Mouse (Mus musculus) cerebral cortex, adult 2 months (tissue): ENCODE data around the gene Vmn1r67.

Experiments used
- WGBS: fragments of 180-500 bp; shearing (Covaris S2); methylation state at CpG from one replicate; pipeline ENCODE4 v1.1.7; 2018; 5-methylcytosine and 5-hydroxymethylcytosine counted together

Vmn1r67 gene

DNA sequence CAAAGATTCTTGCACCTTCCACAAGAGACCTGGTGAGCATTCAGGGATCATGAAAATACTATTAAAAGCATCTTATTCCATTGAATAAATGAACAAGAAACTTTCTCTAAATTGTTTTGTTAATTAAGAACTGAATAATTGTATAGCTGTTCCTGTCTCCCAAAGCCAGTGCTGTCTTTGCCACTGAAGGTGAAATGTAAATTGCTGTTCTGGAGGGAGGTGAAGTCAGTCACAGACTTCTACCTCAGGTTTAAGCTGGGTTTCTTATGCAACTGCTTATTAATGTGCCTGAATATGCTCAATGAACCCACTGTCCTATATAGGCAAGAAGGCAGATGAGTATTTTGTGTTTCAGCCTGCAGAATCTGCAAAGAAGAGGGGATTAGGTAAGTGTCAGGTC, at the start of gene Vmn1r67:
Gene Vmn1r67, plus strand, starts transcription at position 301 of the 400 bp plus-strand sequence.

DNA sequence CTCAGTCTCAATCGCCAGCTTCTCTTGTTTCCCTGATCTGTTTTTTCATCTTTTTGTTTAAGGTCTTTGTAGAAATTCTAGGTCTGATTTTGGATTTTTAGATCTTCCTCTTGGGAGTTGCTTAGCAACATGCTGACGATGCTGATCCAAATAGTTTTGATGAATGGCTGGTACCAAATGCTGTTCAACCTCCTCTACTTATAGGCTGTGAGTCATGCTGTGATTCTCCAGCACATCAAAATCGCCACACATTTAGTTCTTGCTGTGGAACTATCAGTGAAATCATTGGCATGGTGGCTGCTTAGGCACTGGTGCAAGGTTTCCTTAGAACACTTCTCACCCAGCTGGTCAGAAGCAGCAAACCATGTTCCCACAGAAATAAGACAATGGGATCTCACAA, 15.0 kb downstream of the Vmn1r67 start:
- WGBS: 54% methylated on average over 3 of the region's 3 CpGs

DNA sequence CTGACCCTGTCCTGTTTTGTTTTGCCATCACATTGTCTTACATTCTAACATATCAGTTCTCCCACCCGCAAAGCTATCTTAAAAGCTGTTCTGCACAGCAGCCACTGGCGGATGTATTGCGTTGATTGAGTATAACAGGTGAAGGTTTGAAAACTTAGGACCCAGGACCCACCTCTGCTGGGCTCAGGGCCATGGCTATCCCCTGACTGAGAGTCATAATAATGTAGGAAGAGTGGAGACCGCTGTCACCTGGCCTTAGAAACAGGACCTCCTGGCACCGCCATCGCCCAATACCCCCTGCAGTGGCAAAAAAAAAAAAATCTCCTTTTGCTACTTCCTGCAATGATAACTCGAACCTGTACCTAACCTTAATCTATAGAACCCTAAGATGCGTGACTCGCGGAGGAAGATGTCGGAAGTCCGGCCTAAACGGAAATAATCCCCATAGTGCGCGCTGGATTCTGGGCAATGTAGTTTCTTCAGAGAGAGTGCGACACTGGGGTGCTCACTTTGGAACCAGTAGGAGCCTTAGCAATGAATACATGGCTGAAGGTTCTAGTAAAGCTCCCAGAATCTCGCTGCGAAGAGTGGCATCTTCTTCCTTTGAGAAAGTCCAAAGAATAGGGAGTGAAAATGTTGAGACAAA, 37.6 kb downstream of the Vmn1r67 start:
- 69% methylated on average over 18 of the region's 18 CpGs for WGBS

DNA sequence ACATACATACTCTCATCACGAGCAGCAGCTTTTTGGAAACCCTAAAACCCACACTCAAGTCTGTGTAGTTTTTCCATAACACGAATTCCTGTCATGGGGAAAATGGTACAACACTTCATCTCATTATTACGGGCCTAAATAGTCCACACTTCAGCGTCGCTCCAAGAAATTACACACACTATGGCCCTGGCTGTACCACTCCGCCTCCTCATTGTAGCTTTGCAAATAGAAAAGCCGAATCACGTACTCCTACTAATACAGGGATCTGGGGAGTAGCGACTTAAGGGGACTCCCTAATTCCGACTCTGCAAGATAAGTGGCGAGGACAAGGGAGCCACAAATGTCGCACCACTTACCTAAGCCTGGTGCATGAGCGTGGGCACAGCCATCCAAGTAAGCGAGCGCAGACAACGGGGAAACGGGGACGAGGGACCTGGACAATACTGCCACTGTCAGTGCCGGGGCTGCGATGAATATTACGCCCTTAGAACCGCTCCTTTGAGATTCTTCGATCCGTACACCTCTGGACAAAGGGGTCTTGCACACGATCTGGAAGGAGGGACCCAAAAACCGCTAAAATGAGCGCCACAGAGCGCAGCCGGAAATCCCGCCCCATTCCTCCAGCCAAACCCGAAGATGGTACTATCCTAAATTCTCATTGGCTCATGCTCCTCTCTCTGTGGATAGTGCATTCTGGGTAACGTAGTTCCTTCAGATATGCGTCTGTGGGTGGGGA, 51.8 kb downstream of the Vmn1r67 start, which contains the start of gene Zik1:
Gene Zik1, minus strand, starts transcription at position 609 of the 736 bp plus-strand sequence.
- under 1% methylated on average over 33 of the region's 33 CpGs for WGBS

DNA sequence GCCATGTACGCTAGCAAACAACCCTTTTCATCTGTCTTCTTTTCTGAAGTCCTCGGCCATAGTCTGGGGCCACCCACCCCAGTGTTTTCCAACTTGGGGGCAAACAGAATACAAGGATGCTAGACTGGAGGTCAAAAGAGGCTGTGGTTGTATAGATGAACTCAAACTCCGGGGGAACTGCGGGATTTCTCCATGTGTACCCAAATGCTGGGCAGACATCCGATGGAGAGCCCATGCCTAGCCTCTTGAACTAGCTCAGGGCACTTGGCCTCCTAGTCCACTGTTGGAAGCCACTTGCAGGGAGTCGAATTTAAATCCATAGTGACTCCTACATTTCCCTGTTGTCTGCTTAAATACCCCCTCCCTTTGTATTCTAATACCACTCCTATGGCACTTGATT, 52.4 kb downstream of the Vmn1r67 start:
- 30% methylated on average over 6 of the region's 6 CpGs for WGBS
